Comparison of ENCODE assay signal across 18 mouse cellular contexts in genomic region chr17:87348353-87348752, GRCm38 (mm10).
"Had no signal": no experiment of that assay in that cellular context is flagged by ENCODE, and none has a peak within 500 bp of the region (broad histone marks: within the 10 kb centered on the region; RNA-seq: fewer than 3 reads in every experiment).

No protein-coding gene starts in this region.

- ATAC-seq: liver, postnatal 0 days; lung, postnatal 0 days had no signal

- H3K27me3 ChIP-seq: limb, embryonic 15.5 days; midbrain, embryonic 13.5 days had no signal

- H3K9ac ChIP-seq: limb, embryonic 12.5 days; limb, embryonic 15.5 days; liver, embryonic 14.5 days; liver, postnatal 0 days; lung, embryonic 14.5 days; midbrain, embryonic 13.5 days had no signal

- H3K4me3 ChIP-seq: layer of hippocampus, adult 2 months; left cerebral cortex, adult 2 months; limb, embryonic 12.5 days; limb, embryonic 15.5 days; midbrain, embryonic 13.5 days had no signal

- H3K36me3 ChIP-seq: limb, embryonic 12.5 days; limb, embryonic 15.5 days; midbrain, embryonic 13.5 days had no signal

- H3K27ac ChIP-seq: kidney, postnatal 0 days; layer of hippocampus, adult 2 months; left cerebral cortex, adult 2 months; limb, embryonic 12.5 days; limb, embryonic 15.5 days; liver, embryonic 14.5 days; macrophage; midbrain, embryonic 13.5 days had no signal

- DNase-seq: kidney, adult 9 months; kidney, postnatal 25 days; layer of hippocampus, adult 9-11 months; liver, postnatal 0 days; spleen, adult 18-20 months; thymus, adult 18-20 months; thymus, postnatal 36 days had no signal

- H3K4me2 ChIP-seq: limb, embryonic 12.5 days; limb, embryonic 15.5 days; liver, embryonic 11.5 days; lung, embryonic 14.5 days; midbrain, embryonic 13.5 days had no signal

- H3K9me3 ChIP-seq: limb, embryonic 12.5 days; limb, embryonic 15.5 days; midbrain, embryonic 13.5 days had no signal
